Mouse (Mus musculus): ENCODE results near the gene Gm6096.

Gm6096 gene

DNA sequence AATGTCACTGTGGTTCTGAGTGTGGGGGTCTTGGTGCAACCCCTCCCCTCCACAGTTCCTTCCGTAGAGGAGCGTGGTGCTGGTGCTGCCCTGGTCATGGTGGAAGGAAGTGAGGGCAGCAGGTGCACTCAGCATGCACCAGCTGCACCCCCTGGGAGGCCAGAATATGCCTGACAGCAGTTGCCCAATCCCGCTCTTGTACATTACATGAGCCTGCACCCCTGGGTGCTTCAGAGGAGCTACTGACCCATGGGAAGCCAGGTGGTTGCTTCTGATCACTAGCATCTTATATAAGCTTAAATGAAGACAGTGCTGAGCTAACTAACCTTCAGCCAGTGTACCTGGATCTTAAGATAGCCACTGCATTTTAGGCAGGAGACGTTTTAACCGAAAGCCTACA, 12.8 kb upstream of the Gm6096 start:
- DNase-seq: no peak

DNA sequence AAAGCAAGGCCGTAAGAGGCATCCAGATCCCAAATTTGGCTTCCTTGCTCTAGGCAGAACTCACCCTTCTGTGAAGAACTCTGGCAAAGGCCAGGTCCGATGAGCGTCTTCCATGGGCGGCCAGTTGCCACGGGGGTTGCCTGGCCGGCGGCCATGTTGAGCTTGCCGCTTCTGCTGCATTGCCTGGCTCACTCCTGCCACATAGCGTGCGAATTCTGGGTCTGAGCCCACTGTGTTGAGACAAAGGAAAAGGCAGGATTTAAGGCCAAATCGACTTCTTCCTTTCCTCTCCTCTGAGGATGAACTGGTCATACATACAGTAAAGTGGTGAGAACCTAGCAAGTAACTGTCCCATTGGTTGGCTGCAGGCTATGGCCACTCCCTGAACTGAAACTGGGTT, 8.7 kb upstream of the Gm6096 start:
- DNase-seq: no peak

DNA sequence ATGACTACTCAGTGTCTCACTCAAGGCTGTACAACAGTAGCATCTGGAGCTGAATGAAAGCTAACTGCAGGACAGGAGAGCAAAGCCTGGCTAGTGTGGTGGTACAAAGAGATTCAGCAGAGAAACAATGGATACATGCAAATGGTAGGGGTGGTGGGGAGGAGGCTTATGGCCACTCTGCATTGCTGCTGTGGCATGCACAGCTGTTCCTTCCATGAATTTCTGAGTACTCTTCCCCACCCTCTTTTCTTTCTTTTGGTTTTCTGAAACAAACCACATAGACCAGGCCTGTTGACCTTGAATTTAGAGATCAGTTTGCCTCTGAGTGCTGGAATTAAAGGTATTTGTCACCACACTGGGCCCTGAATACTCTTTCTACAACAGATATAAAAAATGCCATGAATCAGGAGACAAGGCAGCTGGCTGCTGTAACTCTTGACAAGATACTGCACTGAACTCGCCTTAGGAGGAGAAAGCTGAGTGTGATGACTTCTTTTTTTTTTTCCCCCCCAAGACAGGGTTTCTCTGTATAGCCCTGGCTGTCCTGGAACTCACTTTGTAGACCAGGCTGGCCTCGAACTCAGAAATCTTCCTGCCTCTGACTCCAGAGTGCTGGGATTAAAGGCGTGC, 3.9 kb upstream of the Gm6096 start:
- DNase-seq: no peak

DNA sequence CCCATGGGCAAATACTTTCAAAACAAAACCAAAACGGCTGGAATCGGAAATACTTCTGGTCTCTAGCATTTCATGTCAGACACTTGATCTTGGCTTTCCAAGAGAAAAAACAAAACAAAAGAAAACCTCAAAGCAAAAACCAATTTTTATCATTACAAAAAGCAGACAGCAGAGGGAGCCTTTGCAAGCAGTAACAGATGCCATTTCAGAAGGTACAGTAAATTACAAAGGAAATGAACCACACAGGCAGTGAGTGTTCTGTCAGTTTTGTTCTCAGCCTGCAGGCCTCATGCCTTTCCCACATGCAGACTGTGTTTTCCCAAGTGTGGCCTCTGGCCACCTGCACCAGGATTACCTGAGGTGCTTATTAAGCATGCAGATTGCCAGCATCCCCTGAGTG, 1.2 kb downstream of the Gm6096 start:
- no peak for DNase-seq

DNA sequence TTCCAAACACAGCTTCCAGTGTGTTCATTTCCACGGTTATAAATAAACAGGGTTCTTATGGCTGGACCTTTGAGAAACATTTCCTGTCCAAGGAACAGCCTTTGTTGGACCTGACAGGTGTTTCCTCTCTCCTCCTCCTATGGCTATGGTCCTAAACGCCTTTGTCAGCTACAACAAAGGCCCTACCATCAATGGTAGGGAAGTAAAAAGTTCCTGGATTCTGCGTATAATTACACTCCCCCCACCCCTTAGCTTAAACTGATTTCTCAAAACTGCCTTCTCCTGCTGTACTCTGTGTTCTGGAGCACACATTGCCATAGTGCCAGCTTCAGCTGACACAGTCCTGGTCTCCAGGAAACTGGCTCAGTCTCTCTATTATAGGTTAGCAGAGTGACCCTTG, 4.3 kb downstream of the Gm6096 start:
- no peak for DNase-seq

DNA sequence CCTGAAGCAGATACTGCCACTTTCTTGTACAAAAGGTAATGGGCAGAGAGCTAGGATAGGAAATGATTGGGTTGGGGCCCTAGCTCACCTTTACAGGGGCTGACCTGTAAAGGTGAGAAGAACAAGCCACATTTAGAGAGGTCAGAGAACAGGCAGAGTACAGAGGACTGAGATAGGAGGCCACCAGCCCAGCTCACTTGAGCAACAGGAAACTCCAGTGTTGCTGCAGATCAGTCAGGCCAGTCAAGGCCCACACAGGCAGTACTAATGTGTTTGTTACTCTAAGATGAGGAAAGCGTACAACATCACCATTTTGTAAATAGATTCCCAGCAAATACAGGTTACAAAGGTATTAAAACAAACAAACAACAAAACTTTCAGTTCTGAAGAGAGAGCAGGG, 5.1 kb downstream of the Gm6096 start:
- DNase-seq: no peak

DNA sequence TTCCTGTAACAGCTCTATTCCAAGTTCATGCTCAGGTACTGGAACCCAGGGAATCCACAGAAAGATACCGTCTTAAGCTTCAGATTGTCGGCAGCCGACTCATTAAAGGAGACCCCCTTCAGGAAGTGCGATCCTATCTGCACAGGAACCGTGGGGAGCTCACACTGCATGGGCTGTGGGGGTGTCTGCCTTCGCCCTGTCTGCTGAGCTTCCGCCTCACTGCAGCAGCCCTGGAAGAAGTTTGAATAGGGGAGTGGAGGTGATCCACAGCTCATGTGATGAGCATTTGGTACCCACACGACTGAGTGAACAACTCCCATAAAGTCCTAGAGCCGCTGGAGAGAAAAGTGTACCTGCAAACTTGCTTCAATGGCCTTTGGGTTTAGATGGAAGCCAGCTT, 6.4 kb downstream of the Gm6096 start:
- DNase-seq: no peak

DNA sequence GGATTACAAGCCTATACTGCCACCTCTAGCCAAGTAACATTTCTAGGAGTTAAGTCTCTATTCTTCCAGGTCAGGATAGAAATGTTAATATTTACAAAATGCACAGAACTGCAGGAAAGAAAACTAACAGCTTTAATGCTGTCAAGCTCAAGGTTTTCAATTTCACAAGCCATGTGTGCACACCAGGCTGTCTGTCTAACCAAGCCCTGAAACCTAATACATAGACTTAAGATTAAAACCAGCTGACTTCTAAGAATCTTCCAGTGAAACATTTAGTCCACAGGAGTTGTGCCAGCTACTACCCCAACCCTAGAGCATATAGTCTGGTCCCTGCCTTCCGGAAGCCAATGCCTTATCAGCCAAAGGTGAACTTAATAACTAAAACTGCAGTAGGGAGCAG, 7.6 kb downstream of the Gm6096 start:
- no peak for DNase-seq

DNA sequence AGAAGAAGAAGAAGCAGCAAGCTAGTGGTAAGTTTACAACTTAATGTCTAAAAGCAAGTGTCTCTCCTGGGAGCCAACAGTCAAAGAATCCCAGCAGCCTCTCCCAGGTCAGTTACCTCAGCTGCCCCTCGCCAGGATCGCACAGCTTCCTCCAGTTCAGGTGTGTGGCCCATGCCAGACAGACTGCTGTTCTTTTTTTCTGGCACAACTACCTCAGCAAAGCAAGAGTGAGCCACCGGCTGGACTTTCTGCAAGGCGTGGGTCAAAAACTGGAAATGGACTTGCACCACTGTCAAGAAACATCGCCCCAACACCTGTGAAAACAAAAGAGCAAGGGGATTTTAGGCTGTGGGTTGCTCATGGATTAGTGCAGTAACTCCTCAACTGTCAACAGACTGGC, 12.6 kb downstream of the Gm6096 start:
- no peak for DNase-seq

DNA sequence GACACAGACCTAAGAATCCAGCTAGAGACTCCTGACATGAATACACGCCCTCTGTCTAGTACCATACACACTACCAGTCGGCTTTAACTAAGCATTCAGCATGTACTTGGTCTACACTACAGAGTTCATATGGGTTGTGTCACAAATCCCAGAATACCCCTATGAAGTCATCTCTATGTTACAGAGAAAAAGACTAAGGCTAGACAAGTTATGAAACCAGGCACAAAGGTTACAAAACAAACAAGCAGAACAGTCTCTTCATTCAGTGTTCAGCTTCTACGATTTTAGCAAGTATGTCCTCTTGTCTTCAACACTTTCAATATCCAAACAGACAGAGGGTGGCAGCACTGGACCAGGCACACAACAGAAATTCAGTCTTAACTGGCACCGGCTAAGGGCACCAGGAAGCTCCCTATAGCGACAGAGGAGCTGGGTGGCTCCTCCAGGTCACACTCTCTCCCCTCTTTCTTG, 15.1 kb downstream of the Gm6096 start:
- peak; percentile 64 for DNase-seq

DNA sequence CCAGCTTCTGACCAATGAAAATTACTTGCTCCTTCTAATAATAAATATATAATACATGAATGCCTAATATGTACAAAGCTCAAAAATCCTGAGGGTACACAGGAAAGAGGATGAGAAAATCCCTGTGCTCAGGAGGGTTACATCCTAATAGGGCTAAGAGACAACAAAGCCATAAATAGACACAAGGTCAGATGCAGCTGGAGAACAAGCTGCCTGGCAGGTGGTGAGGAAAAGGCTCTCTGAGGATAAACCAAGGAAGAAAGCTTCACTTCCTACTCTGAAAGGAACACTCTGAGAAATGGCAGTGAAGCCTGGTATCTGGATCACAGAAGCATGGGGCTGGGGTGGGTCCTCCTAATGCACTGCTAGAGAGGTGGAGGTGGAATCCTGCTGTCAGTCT, 15.6 kb downstream of the Gm6096 start:
- DNase-seq: no peak

DNA sequence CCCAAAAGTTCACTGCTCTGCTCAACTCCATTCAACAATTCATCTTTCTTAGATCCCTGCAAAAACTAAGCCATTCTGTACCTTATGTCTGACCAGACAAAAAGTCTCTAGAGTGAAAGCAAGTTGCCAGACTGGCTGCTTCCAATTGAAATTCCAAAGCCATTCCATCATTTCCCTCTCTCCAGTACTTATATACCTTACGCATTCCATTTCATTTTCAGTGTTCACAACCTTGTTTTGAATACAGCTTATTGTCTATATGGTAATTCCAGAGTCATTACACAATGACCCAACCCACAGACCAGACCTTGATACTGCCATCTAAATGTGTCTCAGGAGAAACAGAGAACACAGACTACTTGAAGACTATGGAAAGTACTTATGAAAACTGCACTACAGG, 17.6 kb downstream of the Gm6096 start:
- DNase-seq: no peak

DNA sequence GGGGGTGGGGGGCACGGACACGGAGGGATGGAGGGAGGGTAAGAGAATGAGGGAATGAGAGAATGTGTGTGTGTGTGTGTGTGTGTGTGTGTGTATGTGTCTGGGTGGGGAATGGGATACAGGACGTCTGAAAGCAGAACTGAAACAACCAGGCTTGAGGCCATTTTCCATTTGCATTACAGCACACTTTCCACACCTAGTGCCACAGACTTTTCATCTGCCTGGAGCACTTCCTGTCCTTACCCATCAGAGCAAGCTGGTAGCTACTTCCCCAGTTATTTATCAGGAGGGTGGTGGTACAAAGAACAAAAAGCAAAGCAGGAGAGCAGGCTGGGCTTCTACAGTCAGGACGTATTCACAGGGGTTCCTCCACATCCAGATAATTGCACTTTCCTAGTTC, 21.6 kb downstream of the Gm6096 start:
- no peak for DNase-seq

DNA sequence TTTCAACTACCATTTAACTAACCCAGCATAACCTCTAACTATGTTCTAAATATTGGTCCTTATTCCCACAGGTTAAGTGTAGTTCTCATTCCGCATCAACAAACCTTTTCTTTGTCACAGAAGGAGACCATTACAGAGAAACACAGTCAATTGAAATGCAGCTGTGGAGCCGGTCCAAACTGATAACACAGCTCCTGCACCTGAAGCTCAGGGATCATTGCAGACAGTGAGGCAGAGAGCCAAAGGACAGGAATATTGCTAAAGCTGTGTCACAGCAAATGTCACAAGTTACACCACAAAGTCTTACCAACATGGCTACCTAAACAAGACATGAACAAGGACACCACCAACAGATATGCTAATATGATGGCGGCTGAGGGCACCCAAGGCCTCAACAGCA, 25.2 kb downstream of the Gm6096 start:
- DNase-seq: no peak

DNA sequence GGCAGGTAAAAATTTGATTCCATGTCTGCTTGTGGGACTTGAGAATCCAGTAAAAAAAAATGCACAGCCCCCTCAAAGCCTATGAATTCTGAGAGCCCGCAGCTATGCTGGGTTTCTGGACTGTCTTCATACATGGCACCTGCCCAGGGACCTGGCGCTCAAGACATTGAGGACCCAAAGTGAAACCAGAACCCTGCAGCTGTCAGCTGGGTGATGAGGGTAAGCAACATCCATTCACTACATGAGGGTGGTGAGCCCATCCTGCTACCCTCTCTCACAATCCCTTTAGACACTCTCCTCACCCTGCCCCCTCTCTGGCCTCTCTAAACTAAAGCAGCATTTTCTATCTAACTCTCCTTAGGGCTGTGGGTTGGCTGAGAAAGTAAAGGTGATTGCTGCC, 26.8 kb downstream of the Gm6096 start:
- DNase-seq: no peak

DNA sequence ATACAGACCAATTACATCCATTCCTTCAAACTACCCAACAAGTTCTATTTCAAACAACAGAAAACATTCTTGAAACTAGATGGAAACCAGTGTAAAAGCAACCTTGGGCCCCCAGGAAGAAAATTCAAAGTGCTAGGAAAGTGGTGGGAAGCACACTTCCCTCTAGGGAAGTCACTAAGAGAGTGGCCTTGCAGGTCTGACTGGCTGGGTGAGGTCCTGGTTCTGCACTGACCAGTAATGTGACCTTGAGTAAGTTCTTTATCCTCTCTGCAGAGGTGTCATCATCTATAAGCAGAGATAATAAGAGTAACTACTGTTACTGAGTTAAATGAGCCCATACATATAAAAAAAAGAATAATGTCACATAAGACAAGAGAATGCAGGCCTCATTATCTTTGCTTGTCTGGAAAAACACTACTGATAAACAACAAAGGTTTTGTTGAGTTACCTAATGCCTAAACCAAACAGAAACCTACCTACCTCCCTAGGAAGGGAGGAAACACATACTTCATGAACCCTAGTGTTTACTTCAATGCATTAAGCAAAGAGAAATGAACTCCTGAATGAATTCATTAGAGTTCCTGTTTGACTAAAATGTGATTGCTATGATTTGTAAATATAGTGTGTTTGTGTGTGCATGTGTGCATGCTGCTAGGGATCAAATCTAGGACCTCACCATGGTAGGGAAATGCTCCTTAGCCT, 39.8 kb downstream of the Gm6096 start:
- DNase-seq: no peak

DNA sequence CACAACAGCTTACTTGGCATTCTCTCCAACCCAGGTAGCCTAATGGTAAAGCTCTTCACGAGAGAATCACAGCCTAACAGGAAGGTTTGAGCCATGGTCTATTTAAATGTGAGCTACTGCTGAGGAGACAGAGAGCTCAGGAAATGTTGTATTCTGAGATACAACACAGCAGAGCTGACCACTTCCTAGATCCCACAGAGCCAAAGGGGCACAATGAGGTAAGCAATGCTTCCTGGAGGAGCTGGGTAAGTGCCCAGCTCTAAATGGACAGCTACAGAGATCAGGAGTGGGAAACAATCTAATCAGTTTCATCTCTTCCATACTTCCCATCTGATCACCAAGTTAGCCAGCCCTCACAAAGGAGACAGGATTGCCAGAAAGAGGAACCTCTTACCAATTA, 40.4 kb downstream of the Gm6096 start:
- DNase-seq: no peak

DNA sequence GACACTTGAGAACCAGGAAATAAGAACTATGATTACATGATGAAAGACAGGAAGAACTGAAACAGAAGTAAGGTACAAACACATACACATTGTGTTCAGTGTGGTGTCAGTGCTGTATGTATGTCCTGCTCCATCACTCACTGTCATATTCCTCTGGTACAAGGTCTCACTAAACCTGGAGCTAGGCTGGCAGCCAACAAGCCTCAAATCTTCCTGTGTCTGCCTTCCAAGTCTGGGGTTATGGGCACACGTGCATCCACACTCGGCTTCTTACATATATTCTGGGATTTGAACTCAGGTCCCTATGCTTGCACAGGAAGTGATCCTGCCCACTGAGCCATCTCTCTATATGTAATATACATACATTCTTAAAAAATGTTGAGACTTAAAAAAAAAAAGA, 41.8 kb downstream of the Gm6096 start:
- no peak for DNase-seq

DNA sequence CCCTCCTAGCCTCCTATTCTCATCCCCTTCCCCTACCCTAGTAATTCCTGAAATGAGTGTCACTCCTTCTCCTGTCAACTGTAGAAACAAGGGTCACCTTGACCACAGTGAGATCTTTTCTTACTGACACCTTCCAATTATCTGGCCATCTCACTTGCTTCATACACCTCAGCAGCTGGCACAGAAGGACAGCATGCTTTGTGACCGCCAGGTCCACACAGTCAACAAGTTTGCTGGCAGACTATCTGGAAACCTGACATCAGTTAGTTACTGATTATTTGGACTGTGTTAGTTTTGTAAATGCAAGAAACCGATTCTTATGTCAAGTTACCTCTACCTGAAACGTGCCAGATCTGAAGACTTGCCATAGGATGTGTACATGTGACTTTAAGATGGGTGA, 45.3 kb downstream of the Gm6096 start:
- DNase-seq: no peak

DNA sequence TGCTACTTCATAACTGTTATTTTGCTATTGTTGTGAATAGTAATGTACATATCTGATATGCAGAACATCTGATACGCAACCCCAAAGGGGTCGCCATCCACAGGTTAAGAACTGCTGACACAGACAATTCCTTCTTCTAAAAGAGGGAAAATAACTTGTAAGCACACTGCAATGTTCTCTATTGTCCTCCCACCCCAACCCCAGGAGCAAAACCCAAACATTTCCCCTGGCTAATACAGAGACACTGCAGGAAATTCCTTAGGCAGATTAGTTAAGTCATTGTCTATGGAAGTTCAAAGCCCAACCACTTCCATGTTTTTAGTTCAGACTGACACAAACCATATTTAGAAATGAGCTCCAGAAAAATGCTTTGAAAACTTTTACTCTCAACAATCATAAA, 48.0 kb downstream of the Gm6096 start:
- DNase-seq: no peak

Measured in kidney, adult 18-20 months (tissue).